Mouse (Mus musculus) right cerebral cortex, adult 18-20 months (tissue): ENCODE measurements at regions not wholly inside any gene's neighbourhood (a gene's known extent, or its start where the extent isn't known, plus 50 kb on each side); places are given as distances from the start of the nearest gene placed in this dataset.

Source experiments
- DNase-seq: peaks from one replicate; pipeline ENCODE4 v3.0.0; 2022; ENCODE audit warnings: mixed read lengths

DNA sequence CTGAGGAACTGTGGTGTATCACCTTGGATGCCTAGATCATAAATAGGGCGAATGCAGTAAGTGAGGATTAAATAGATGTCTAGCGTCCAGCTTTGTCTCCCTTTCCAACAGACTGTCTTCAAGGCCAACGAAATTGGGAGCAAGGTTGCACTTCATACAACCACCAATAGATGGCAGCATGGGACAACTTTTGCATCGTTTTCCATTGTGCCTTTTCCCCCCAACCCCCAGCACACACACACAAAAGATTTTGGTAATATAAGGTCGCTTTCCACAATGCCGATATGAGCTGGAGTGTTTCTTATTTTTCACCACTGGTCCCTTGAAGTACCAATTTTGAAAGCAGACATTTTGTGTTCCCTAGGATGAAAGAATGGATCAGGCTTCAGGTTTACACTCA, 304.7 kb downstream of the BC048507 start:
- peak; percentile 62 for DNase-seq

DNA sequence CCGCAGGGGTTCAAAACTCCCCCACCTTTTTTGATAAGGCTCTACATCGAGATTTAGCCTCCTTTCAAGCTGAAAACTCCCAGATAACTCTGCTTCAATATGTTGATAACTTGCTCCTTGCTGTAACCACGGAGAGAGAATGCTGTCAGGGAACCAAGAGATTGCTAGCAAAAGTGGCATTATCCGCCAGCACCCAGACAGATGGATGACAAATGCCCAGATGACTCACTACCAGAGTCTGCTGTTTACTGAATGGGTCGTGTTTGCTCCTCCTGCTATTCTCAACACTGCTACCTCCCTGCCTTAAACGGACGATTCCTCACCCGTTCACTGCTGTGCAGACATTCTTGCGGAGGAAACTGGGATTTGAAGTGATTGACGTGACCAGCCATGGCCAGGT, 310.3 kb downstream of the BC048507 start:
- DNase-seq, result peak; percentile 32
